Mouse (Mus musculus): Measurements from ENCODE around the gene Gm4871. TPM values are rescaled to one million over a fixed set of nuclear protein-coding genes. Genes with fewer than 3 reads are reported as not detected.
"Not testable (repeated sequence)": the region's sequence is repeated elsewhere in the genome, so short reads cannot be mapped to it uniquely, and the experiment has no call there.

Gm4871 gene
- polyA plus RNA-seq, 1 experiment from 2014 or later, result not detected

GRCm38 (mm10) chr5:145030476-145030875 lies 2.1 kb downstream of the Gm4871 start:
- not testable (repeated sequence) for H3K27me3 ChIP-seq (replicated peaks)

DNA sequence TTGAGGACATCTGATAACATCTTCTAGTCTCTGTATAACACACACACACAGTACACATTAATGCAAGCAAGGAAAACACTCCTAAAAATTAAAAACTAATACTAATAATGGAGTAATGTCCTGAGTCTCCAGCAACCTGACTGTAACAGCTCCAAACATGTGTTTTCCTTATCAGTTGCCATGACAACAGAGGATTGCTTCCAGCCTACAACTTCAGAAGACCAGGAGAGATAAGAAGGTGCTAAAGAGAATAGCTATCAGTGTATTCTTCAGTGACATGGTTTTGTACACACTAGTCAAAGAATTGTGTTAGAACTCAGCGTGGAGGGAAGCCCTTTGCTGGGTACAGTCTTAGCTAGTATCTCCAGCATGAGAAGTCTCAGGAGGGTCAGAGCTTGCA lies 11.8 kb downstream of the Gm4871 start:
- H3K4me2 ChIP-seq; ATAC-seq (replicated peaks); H3K4me3 ChIP-seq; H3K27ac ChIP-seq; H3K9me3 ChIP-seq; H3K36me3 ChIP-seq (replicated peaks); H3K27me3 ChIP-seq (replicated peaks); H3K9ac ChIP-seq; H3K4me1 ChIP-seq: not testable (repeated sequence)
- WGBS, result 67% methylated on average over 1 of the region's 1 CpGs

More at GRCm38 (mm10) chr5:145030476-145030875, 2.1 kb downstream of the Gm4871 start:
- WGBS, result 82% methylated on average over 1 of the region's 1 CpGs
- H3K36me3 ChIP-seq (replicated peaks); H3K4me3 ChIP-seq; ATAC-seq (replicated peaks); H3K4me1 ChIP-seq; H3K27ac ChIP-seq; H3K9me3 ChIP-seq; H3K4me2 ChIP-seq; H3K9ac ChIP-seq: not testable (repeated sequence)

- 50% methylated on average over 1 of the region's 1 CpGs for WGBS
- H3K9ac ChIP-seq; H3K36me3 ChIP-seq (replicated peaks); H3K9me3 ChIP-seq; H3K4me1 ChIP-seq; H3K4me3 ChIP-seq; H3K27ac ChIP-seq; H3K4me2 ChIP-seq; H3K27me3 ChIP-seq (replicated peaks); ATAC-seq (replicated peaks): not testable (repeated sequence)
These were observed 12.3 kb downstream of the Gm4871 start for GRCm38 (mm10) chr5:145020254-145020653.

- not testable (repeated sequence) for H3K4me3 ChIP-seq; H3K9ac ChIP-seq; H3K27ac ChIP-seq; H3K27me3 ChIP-seq (replicated peaks); ATAC-seq (replicated peaks); H3K4me1 ChIP-seq; H3K4me2 ChIP-seq; H3K36me3 ChIP-seq (replicated peaks); H3K9me3 ChIP-seq
- WGBS, result 28% methylated on average over 2 of the region's 2 CpGs
These were observed 15.8 kb downstream of the Gm4871 start for GRCm38 (mm10) chr5:145016761-145017160.

DNA sequence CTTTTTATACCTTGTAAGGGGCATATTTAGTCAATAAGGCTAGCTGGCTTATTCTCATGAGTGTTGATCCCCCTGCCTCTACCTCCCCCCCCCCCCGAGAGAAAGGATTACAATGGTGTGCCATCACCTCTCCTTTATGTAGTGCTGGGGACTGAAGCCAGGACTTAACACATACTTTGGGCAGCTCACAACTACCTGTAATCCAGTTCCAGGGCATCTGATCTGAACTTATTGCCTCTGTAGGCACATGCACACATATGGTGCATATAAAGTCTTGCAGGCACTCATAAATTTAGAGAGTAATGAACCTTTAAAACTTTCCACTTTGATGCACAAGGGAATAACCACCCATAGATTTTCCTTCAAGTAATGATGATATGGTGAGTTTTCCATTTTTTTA lies 18.3 kb downstream of the Gm4871 start:
- Histone ChIP-seq H3K9ac (no peak overlapping the region), H3K27me3 (replicated peaks) (no peaks in the 10 kb centered on the region), H3K27ac (no peak overlapping the region), H3K4me2 (no peak overlapping the region), H3K4me1 (no peaks in the 10 kb centered on the region), H3K36me3 (replicated peaks) (no peaks in the 10 kb centered on the region), H3K9me3 (no peaks in the 10 kb centered on the region), H3K4me3 (no peak overlapping the region)
- ATAC-seq (replicated peaks), result no peak
- 63% methylated on average over 1 of the region's 1 CpGs for WGBS

- 92% methylated on average over 15 of the region's 15 CpGs for WGBS
- no peaks in the 10 kb centered on the region for H3K27me3 ChIP-seq (replicated peaks)
- ATAC-seq (replicated peaks), result no peak
- no peaks in the 10 kb centered on the region for H3K4me1 ChIP-seq
- no peak overlapping the region for H3K9ac ChIP-seq
- H3K9me3 ChIP-seq, result no peaks in the 10 kb centered on the region
- H3K36me3 ChIP-seq (replicated peaks), result no peaks in the 10 kb centered on the region
- no peak overlapping the region for H3K4me2 ChIP-seq
- H3K4me3 ChIP-seq, result no peak overlapping the region
- no peak overlapping the region for H3K27ac ChIP-seq
These were observed 23.5 kb downstream of the Gm4871 start for GRCm38 (mm10) chr5:145008878-145009659.

DNA sequence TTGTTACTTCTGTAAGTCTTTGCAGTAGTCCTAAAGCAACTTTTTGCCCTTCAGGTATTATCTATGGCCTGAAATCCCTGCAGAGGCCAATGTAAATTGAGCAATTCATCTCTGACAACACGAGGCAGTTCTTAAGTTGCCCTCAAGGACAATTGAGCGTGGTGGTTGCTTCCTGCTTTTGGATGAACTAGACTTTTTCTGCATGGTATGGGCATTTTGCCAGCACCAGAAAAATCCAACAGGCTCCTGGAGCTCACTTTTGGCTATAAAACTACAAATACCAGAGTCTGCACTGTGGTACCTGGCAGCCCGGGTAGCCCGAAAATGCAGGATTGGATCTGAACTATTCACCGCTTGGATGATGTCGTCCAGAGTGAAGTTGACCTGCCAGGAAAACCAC lies 27.0 kb downstream of the Gm4871 start:
- Histone ChIP-seq H3K4me1 (no peaks in the 10 kb centered on the region), H3K27me3 (replicated peaks) (no peaks in the 10 kb centered on the region), H3K4me2 (no peak overlapping the region), H3K9ac (no peak overlapping the region), H3K27ac (no peak overlapping the region), H3K4me3 (no peak overlapping the region), H3K9me3 (no peaks in the 10 kb centered on the region), H3K36me3 (replicated peaks) (no peaks in the 10 kb centered on the region)
- WGBS, result 87% methylated on average over 6 of the region's 6 CpGs
- ATAC-seq (replicated peaks), result no peak

GRCm38 (mm10) chr5:145004495-145004894 lies 28.1 kb downstream of the Gm4871 start:
- no peak overlapping the region for H3K9ac ChIP-seq
- no peaks in the 10 kb centered on the region for H3K36me3 ChIP-seq (replicated peaks)
- no peak for ATAC-seq (replicated peaks)
- no peak overlapping the region for H3K27ac ChIP-seq
- H3K27me3 ChIP-seq (replicated peaks), result no peaks in the 10 kb centered on the region
- 88% methylated on average over 9 of the region's 9 CpGs for WGBS
- no peaks in the 10 kb centered on the region for H3K9me3 ChIP-seq
- H3K4me3 ChIP-seq, result no peak overlapping the region
- H3K4me2 ChIP-seq, result no peak overlapping the region
- H3K4me1 ChIP-seq, result no peaks in the 10 kb centered on the region

DNA sequence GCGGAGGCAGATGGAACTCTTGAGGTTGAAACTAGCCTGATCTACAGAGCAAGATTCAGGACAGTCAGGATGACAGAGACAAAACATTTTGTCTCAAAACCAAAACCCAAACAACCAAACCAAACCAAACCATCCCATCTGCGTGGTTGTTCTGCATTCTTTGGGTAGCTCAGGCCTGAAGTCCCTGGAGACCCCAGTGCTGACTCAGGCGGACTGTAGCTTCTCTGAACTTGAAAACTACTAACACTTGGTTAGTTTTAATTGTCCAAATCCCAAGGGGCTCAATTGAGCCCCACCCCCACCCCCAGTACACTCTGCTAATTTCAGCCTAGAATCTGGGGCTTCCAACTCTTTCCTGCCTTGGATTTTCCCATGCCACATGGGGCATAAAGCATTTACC lies 29.2 kb downstream of the Gm4871 start:
- Histone ChIP-seq H3K4me1 (no peaks in the 10 kb centered on the region), H3K27me3 (replicated peaks) (no peaks in the 10 kb centered on the region), H3K9ac (no peak overlapping the region), H3K9me3 (no peaks in the 10 kb centered on the region), H3K4me2 (no peak overlapping the region), H3K4me3 (no peak overlapping the region), H3K36me3 (replicated peaks) (no peaks in the 10 kb centered on the region), H3K27ac (no peak overlapping the region)
- 90% methylated on average over 3 of the region's 3 CpGs for WGBS
- no peak for ATAC-seq (replicated peaks)

GRCm38 (mm10) chr5:144998491-144998890 lies 34.1 kb downstream of the Gm4871 start:
- Histone ChIP-seq H3K4me3 (no peak overlapping the region), H3K4me1 (no peaks in the 10 kb centered on the region), H3K36me3 (replicated peaks) (no peaks in the 10 kb centered on the region), H3K9me3 (no peaks in the 10 kb centered on the region), H3K4me2 (no peak overlapping the region), H3K27ac (no peak overlapping the region), H3K27me3 (replicated peaks) (no peaks in the 10 kb centered on the region), H3K9ac (no peak overlapping the region)
- 28% methylated on average over 2 of the region's 2 CpGs for WGBS
- ATAC-seq (replicated peaks), result no peak

DNA sequence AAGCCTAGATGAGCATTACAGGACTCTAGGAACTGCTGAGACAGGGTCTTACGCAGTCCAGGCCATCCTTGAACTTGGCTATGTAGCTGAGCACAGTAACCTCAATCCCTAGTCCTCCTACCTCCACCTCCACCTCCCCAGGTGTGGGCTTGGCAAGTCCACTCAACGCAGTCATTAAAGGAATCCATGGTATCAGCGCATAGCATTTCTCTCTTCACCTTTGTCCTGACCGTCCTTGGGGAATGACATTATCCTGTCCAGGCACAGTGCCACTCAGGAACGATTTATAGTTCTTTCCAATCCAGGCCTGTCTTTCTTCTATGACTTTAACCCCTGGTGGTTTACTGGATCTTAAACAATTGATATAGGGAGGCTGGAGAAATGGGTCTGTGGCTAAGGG lies 42.1 kb downstream of the Gm4871 start:
- Histone ChIP-seq H3K9ac (no peak overlapping the region), H3K27me3 (replicated peaks) (no peaks in the 10 kb centered on the region), H3K36me3 (replicated peaks) (no peaks in the 10 kb centered on the region), H3K4me1 (no peaks in the 10 kb centered on the region), H3K27ac (no peak overlapping the region), H3K4me2 (no peak overlapping the region), H3K9me3 (no peaks in the 10 kb centered on the region), H3K4me3 (no peak overlapping the region)
- ATAC-seq (replicated peaks), result no peak
- WGBS, result 82% methylated on average over 5 of the region's 5 CpGs

DNA sequence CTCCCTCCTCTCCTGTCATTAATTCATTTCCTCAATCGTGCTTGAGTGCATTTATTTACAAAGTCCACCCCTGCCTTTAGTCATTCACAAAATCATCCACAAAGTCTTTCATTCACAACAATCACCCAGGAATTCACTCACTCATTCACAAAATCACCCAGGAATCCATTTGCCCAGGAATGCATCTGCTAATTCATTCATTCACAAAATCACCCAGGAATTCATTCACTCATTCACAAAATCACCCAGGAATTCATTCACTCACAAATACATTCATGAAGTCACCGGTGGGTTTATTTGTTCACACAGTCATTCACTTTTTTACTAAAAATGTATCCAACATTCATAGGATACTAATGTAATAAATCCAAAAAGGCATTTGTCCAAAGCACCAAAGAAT lies 42.5 kb downstream of the Gm4871 start:
- Histone ChIP-seq H3K9ac (no peak overlapping the region), H3K27me3 (replicated peaks) (no peaks in the 10 kb centered on the region), H3K9me3 (no peaks in the 10 kb centered on the region), H3K4me2 (no peak overlapping the region), H3K4me3 (no peak overlapping the region), H3K27ac (no peak overlapping the region), H3K4me1 (no peaks in the 10 kb centered on the region), H3K36me3 (replicated peaks) (no peaks in the 10 kb centered on the region)
- WGBS, result 39% methylated on average over 2 of the region's 2 CpGs
- ATAC-seq (replicated peaks), result no peak

DNA sequence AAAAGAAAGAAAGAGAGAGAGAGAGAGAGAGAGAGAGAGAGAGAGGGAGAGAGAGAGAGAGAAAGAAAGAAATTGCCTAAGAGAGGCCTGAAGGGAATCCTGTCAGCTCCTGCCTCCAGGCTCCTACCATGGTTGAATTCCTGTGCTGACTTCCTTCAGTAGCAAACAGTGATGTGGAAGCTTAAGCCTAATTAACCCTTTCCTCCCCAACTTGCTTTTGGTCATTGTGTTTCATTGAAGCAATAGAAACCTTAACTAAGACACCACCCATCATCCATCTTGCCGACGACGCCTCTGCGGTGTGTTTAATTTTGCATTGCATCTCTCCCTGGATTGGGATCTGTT lies 43.5 kb downstream of the Gm4871 start:
- no peak for ATAC-seq (replicated peaks)
- H3K27me3 ChIP-seq (replicated peaks), result no peaks in the 10 kb centered on the region
- no peaks in the 10 kb centered on the region for H3K36me3 ChIP-seq (replicated peaks)
- H3K9me3 ChIP-seq, result no peaks in the 10 kb centered on the region
- no peak overlapping the region for H3K4me2 ChIP-seq
- no peaks in the 10 kb centered on the region for H3K4me1 ChIP-seq
- H3K9ac ChIP-seq, result no peak overlapping the region
- WGBS, result 94% methylated on average over 4 of the region's 4 CpGs
- no peak overlapping the region for H3K27ac ChIP-seq
- H3K4me3 ChIP-seq, result no peak overlapping the region
